Mouse (Mus musculus) c-Kit-positive CD71-positive TER-119-negative erythroid progenitor cells, embryonic 14.5 days (primary cell): ENCODE measurements around the gene Sipa1l3.

Experiments
- DNase-seq: peaks from one replicate; pipeline ENCODE4 v3.0.0-alpha.2; 2013; ENCODE audit warnings: low read depth

Gene Sipa1l3

GRCm38 (mm10) chr7:29444070-29444469, 74.4 kb downstream of the Sipa1l3 start:
- DNase-seq, result no peak

DNA sequence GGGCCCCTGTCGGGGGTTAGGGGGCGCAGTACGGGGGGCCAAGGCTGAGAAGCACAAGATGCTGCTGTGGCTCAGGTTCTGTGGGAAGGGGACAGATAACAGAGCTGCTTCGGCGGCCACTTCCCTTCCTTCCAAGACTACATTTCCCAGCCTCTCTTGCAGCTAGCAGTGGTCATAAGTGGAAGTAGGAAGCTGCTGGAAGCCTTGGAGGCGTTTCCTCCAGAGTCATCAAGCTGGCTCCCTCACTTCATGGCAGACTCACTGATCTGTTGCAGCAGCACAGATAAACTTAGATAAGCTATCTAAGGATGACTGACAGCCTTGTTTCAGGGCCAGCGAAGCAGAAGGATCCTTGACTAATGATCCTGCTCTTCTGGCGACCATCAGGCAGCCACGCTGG, 76.6 kb downstream of the Sipa1l3 start:
- DNase-seq, result no peak

- no peak for DNase-seq
These were observed 77.3 kb downstream of the Sipa1l3 start for GRCm38 (mm10) chr7:29441151-29441550.

DNA sequence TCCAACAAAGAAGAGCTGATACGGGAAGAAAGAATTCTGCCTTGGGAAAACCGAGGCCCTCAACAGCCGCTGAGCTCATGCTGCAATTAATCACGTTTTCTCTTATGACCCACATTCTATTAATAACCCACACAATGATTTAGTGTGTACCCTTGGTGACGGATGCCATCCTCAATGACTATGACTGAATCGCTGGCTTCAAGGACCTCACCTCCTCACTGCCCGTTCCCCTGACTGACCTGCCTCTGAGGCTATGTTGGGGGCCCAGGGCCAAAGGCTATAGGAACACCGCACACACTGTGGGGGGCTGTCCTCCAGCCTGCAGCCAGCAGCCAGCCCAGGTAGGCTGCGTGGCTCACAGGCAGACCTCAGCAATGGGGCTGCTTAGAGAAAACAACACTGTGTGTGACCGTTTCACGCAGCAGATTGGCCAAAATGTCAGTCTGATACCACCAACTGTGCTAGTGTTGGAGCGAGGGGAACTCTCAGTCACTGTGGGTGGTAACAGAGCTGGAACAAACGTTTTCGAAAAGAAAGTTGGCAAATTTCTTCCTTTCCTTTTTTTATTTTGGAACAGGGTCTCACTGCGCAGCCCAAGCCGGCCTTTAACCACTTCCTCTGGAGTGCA, 79.7 kb downstream of the Sipa1l3 start:
- DNase-seq, result no peak

GRCm38 (mm10) chr7:29438204-29438603, 80.2 kb downstream of the Sipa1l3 start:
- DNase-seq, result no peak

- no peak for DNase-seq
These were observed 81.4 kb downstream of the Sipa1l3 start for GRCm38 (mm10) chr7:29437072-29437471.

- no peak for DNase-seq
These were observed 84.0 kb downstream of the Sipa1l3 start for GRCm38 (mm10) chr7:29434313-29435035.

- DNase-seq, result no peak
These were observed 84.7 kb downstream of the Sipa1l3 start for GRCm38 (mm10) chr7:29433725-29434124.

GRCm38 (mm10) chr7:29432947-29433553, 85.4 kb downstream of the Sipa1l3 start:
- DNase-seq, result no peak

GRCm38 (mm10) chr7:29432180-29432946, 86.1 kb downstream of the Sipa1l3 start:
- DNase-seq, result no peak

DNA sequence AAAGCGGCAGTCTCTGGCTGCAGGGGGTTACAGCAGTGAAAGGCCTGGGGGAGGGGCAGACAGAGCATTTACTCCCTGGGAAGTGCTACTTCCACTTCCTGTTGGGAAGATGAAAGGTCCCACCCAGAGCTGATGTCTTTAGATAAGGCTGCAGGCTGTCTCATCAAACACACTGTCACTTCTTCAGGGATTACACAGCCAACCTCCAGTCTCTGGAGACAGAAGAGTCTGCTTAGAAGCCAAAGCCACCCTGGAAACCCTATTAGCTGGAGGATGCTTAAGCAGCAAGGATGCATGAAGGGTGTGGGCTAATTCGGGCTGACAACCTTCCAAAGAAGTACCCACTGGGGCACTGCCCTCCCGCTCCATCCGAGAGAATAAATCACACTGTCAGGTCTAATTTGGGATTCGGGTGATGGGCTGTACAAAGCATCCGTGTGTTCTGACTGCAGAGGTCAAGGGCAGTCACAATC, 87.7 kb downstream of the Sipa1l3 start:
- no peak for DNase-seq

- no peak for DNase-seq
These were observed 92.4 kb downstream of the Sipa1l3 start for GRCm38 (mm10) chr7:29426056-29426455.

DNA sequence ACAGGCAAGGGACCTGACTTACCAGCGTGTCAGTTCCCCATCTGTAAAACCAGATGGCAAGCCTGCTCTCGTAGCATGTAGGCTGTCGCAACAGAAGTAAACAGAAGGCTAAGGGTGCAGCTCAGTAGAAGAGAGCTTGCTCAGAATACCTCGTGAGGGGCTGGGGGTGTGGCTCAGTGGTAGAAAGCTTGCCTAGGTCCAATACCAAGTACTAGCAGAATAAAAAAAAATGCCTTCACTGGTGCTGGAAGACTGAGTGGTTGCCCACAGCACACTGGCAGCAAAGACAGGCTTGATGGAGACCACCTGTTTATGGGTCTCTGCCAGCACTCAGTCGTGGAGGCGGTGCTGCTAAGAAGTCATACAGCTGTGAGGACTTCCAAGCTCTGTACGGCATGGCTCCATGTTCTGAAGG, 93.0 kb downstream of the Sipa1l3 start:
- no peak for DNase-seq

GRCm38 (mm10) chr7:29424690-29425089, 93.8 kb downstream of the Sipa1l3 start:
- DNase-seq, result no peak

DNA sequence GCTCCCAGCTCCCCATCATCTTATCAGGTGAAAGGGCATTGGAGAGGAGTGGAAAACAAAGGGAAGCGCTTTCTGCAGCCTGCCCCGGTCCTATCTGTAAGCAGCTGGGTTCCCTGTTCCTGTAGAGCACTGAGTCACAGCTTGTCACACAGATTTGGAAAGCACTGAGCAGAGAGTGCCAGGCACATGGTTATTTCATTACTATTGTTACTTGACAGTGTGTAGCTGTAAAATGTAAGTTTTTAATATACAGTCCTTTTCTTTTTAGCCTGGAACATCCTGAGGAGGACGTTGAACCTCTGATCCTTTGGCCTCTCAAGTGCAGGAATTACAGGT, 96.6 kb downstream of the Sipa1l3 start:
- DNase-seq, result no peak

- no peak for DNase-seq
These were observed 97.1 kb downstream of the Sipa1l3 start for GRCm38 (mm10) chr7:29421240-29421908.

GRCm38 (mm10) chr7:29419836-29420235, 98.6 kb downstream of the Sipa1l3 start:
- DNase-seq, result no peak

DNA sequence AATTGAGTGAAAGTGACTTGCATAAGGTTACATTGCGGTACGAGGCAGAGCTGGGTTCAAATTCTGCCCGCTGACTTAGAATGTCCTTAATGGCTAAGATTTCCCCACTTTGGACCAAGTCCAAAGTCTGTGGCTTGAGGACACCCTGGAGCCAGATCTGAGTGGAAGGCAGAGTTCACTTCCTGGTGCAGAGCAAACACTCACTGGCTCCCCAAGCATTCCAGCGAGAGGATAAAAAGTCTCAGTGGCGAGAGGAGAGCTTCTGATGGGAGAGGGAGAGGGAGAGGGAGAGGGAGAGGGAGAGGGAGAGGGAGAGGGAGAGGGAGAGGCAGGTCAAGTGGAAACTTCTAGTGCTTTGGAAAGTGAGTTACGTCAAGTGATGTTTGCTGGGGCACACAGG, 100.2 kb downstream of the Sipa1l3 start:
- no peak for DNase-seq

DNA sequence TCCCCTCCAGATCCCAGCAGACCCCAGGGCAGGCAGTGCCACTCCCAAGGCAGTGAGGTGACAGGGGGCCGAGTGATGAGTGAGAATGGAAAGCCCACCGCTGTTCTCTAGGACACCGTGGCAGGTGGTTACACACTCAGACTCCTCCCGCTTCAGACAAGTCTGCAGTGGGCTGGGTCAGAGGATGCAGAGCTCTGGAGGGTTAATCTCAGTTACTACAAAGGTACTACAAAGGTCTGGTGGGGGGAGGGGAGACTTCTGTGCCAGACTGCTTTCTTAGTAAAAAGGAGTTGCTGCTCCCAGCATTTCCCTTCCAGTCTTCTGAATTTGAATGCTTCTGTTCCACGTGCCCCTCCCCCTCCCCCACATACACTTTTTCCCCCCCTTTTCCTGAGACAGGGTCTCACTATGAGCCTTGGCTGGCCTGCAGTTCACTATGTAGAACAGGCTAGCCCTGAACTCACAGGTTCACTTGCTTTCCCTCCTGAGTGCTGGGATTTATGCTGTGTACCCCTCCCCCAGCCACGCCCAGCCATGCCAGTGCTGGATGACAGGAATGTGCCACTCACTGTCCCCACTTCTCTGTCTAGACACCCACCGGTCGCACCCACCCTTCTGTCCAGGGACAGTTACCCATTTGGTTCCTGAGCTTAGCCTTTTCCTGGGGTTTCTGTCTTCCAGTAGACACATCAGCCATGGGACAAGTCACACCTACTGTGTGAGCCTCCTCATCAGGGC, 100.9 kb downstream of the Sipa1l3 start:
- no peak for DNase-seq

DNA sequence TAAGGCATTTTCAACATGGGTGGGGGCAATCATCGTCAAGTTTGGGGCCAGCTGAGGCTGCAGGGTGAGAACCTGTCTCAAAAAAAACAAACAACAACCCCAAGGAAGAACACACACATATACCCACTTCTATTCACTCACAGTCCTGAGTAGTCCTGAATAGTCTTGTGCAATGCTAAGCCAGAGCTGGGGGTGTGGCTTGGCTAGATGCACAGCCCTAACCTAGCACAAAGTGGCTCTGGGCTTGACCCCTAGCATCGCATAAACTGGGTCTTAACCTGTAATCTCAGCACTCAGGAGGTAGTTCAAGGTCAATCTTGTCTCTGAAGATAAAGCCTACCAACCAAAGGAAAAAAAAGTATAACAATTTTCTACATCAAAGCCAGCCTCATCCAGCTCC, 101.5 kb downstream of the Sipa1l3 start:
- no peak for DNase-seq

DNA sequence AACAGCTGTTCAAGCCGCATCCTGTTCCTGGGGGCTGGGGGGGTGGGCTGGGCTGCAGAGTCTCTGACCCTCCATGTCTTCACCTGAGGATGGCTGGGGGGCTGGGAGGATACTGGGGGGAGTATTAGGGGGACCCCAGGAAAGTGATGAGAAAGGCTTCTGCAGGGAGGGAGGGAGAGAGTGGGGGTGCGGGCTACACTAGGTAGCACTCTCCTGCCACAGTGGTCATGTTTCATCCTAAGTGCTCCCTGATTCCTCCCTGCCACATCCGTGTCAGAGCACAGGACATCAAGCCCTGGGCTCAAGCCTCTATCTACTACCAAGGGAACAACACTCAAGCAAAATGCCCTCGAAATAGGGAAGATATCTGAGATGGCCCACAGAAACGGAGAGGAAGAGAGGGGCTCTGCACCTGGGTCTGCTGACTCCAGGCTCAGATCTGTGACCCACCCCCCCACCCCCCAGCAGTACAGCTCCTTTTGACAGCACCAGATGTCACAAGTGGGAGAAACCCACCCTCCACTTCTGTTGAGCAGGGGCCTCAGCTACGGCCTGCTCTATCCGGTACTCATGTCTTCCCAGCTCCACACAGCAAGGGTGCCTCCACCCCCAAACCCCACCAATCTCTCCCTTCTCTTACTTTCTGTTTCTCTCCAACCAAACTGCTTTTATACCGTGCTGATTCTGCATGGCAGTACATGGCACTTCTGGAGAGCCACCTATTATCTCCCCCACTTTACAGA, 106.4 kb downstream of the Sipa1l3 start:
- DNase-seq, result no peak
